Mouse (Mus musculus) ovary, postnatal 10 days (tissue): ENCODE data around the gene Mfge8.

ENCODE experiments used
- DNase-seq: peaks from one replicate; pipeline ENCODE4 v3.0.0; 2022; ENCODE audit warnings: low spot score

Gene Mfge8

DNA sequence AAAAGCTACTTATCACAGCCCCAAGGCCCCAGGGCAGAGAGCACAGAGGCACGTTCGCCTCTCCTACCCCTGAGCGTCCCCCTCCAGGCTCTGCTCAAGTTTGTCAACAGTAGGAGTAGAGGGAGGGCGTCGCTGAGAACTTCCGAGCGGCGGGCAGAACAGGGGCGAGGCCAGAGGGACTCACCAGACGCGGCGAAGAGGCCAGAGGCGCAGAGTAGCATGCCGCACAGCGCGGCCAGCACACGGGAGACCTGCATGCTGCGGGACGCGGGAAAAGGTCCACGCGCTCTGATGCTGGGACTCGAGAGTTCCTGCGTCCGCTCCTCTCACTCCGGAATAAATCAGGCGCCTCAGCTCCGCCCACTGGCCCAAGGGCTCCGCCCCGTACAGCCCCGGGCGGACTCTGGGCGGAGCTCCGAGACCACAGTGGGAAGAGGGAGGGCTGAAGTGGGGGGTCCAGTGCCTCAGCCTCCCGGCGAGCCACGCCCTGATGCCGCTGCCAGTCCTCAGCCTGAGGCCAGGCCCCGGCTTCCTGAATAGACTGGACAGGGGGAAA is at the start of gene Mfge8:
TSS of gene Mfge8 (minus strand) at position 350 of the 556 bp plus-strand sequence.
- peak; percentile 54 for DNase-seq

GRCm38 (mm10) chr7:79194560-79195413 is 45.9 kb upstream of the Mfge8 start:
- DNase-seq, result no peak

- no peak for DNase-seq
Measured at GRCm38 (mm10) chr7:79193936-79194335, 45.1 kb upstream of the Mfge8 start.

GRCm38 (mm10) chr7:79191501-79191900 is 42.6 kb upstream of the Mfge8 start:
- DNase-seq, result no peak

GRCm38 (mm10) chr7:79190592-79190991 is 41.7 kb upstream of the Mfge8 start:
- no peak for DNase-seq

DNA sequence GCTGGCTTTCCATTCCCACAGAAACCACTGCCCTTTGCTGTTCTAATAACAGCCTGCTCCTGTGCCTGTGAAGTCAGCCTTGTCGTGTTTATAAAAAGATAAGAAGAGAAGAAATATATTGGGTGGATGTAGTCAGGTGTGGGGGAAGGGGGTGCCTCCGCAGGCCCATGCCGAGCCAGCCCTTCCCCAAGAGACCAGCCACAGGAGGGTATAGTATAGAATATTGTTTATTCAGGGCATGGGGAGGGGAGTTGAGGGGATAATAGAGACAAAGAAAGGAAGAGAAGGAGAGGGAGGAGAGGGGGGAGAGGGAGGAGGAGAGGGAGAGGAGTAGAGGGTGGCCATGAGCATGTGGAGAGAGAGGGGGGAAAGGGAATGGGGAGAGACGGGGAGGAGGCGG is 40.4 kb upstream of the Mfge8 start:
- no peak for DNase-seq

DNA sequence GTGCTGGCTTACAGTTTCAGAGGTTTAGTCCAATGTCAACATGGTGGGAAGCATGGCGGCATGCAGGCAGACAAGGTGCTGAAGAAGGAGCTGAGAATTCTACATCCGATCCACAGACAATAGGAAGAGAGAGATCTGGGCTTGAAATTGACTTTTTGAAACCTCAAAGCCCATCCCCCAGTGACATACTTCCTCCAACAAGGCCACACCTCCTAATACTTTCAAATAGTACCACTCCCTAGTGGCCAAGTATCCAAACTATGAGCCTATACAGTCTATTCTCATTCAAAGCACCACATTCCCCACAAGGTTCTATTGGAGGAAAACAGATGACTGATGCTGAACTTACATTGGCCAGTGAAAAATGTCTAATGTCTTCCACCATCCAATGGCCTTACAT is 38.7 kb upstream of the Mfge8 start:
- DNase-seq, result no peak

DNA sequence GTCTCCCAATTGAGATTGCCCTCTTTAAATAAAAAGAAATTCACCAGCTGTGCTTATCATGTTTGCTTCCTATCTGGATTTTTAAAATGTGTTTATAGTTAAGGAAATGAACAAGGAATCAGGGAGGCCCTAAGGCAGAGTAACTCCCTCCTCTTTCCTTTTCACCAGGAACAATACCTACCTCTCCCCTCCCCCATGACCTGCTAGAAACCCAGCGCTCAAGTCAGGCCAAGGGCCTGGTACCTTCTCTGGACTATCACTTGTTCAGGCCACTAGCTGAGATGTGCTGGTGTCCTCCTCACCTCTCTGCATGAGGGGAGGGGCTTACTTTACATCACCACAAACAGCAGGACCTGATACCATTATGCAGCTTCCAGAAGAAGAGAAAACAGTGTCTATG is 34.6 kb upstream of the Mfge8 start:
- no peak for DNase-seq

DNA sequence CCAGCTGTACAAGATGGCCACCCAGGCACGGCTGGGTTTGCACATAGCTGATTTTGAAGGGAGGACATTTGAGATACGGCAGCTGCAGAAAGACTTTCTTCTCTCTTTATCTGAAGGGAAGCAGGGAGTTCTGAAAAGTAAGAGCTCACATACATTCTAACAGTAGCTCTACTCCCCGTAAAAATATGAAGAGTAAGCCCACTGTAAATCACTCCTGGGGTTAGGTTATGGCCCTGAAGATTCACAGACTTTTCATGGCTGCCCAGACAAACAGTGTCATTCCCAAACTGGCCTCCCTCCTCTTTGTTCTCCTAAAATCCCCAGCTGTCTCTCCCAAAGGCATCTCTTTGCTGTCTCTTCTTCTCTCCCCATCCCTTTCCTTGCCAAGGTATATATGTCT is 24.9 kb upstream of the Mfge8 start:
- no peak for DNase-seq

DNA sequence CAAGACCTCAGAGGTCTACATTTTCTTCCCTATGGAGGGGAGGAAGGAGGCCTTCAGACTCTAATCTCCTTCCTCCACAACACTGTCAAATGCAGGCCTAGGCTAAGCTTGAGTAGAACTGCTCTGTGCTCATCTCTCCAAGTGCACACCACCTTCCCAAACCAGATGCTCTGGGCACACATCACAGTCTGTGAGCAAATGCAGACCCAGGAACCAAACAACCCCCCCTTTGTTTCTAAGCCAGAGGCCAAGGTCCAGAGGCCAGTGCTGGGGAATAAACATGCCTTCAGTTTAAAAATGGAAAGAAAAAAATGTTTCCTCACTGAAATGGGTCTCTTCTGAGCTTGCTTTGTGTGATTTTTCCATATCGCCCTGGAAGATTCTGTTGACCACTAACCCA is 22.9 kb upstream of the Mfge8 start:
- DNase-seq, result no peak

GRCm38 (mm10) chr7:79167006-79167562 is 18.2 kb upstream of the Mfge8 start:
- no peak for DNase-seq

DNA sequence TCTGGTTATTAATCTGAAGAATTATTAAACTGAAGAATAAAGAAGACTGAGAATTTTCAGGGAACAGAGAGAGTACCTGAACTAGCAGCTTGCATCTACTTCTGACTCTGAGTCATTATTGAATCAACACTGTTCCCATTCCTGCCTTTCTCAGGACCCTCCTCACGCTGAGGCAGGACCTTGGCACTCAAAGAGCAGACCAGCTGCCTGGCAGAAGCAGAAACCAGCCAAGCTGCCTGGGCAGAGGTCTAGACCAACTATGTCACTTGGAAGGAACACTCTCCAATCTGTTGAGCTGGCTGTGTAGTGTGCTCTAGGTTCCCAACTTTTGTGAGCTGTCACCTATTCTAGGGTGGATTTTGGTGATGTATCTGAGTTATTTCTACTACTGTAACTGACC is 10.5 kb upstream of the Mfge8 start:
- no peak for DNase-seq

DNA sequence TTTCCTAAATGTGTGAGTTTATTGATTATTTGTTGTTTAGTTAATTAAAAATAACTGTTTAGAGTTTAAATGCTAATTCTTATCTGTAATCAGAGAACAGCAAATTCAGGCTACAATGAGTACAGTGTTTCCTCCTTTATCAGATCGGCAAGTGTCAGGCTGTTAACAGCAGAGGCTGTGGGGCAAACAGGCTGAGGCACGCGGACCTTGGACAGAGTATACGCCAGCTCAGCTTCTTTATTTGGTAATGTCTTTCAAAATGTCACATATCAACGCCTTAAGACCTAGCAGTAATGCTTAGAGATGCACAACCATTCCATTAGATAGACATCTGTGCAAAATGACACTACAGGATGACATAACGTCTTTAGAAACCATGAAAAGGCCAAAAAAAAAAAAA is 662 bp upstream of the Mfge8 start:
- no peak for DNase-seq

DNA sequence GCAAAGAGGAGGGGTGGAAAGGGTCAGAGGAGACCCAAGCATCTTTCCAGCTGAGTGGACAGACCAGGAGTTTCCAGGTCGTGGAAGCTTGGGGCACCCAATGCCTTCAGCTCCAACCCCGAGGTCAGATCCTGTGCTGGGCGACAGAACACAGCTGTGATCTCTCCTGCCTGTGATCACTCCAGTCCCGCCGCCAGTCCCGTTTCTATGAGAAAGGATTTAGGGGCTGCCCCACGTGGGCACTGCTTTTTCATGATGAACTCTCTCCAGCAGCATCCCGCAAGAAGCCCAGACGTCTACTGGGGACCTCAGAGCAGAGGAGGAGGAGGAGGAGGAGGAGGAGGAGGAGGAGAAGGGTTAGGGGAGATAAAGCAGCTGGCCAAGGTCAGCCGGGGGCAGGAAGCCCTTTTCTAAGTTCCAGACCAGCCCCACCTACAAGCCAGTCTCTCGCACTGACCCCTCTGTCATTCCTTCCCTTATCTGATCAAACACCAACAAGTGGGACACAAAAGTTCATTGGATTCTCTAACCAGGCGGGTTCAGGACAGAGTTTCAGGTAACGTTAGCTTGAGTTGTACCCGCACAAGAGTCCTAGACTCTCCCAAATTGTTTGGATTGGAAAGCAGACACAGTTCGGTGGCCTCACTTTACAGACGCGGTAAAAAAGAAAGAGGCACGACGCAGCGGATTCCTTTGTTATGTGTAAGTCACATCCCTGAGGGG is 768 bp downstream of the Mfge8 start:
- DNase-seq, result no peak

- DNase-seq, result no peak
Measured at GRCm38 (mm10) chr7:79147011-79147837, 1.6 kb downstream of the Mfge8 start.

GRCm38 (mm10) chr7:79140897-79141296 is 8.0 kb downstream of the Mfge8 start:
- DNase-seq, result peak; percentile 63

GRCm38 (mm10) chr7:79139891-79140591 is 8.8 kb downstream of the Mfge8 start:
- DNase-seq, result no peak

DNA sequence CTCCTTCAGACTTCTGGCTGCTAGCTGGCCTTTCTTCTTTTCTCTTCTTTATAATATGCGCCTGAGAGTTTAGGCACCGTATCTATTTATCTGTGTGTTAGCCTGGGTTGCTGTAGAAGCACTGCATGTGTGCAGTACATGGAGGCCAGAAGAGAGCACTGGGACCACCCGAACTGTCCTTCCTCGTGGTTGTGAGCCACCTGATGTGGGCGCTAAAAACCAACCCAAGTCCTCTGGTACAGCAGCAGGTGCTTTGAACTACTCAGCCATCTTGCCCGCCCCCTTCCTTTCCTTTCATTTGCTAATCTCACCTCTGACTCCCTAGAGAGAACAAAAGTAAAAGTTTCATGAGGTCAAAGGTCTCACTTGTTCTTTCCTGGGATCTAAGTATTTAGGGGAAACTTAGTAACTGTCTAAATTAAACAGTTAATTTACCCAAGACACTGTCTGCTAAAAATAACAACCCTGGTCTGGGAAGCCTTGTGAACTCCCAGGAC is 9.5 kb downstream of the Mfge8 start:
- no peak for DNase-seq

GRCm38 (mm10) chr7:79133391-79133790 is 15.5 kb downstream of the Mfge8 start:
- no peak for DNase-seq

GRCm38 (mm10) chr7:79130843-79131444 is 17.9 kb downstream of the Mfge8 start, which contains the start of gene Hapln3:
Gene Hapln3 (minus strand): TSS chr7:79131018.
- DNase-seq, result no peak

DNA sequence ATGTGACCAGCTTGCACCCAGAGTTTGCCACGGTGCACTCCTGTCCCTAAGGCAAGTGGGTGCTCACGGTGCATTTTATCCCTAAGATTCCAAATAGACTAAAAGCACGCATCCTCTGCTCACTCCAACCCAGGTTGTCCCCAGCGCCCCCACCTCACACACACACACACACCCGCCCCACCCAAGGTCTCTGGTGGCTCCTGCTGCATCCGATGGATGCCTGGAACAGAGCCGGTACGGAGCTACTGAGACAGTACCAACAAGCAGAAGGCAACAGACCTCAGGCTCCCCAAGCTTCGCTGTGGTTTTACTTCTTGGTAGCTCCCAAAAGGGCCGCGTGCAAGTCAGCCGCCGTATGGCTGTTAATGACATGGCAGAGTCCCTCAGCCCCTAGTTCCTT is 18.5 kb downstream of the Mfge8 start:
- no peak for DNase-seq
